Mouse (Mus musculus) hindbrain, embryonic 16.5 days (tissue): ENCODE results near the gene Tmem175. TPM values are rescaled to one million over a fixed set of nuclear protein-coding genes. Genes with fewer than 3 reads are reported as not detected.

Source experiments
- ATAC-seq: fragments of 200-750 bp; cut with Nextera tagmentation; 2 replicates; pipeline ENCODE4 v1.8.0; 2017; ENCODE audit warnings: moderate TSS enrichment, moderate library complexity
- H3K27ac ChIP-seq: fragments of 300-500 bp; sonication (generic); 2 replicates; pipeline ENCODE4 v1.5.1; 2014; ENCODE audit warnings: low read depth, mild to moderate bottlenecking, control low read depth, low read length, moderate library complexity
- H3K27me3 ChIP-seq: fragments of 300-500 bp; sonication (generic); replicated peaks from 2 replicates; pipeline ENCODE4 v1.6.1; 2014; ENCODE audit warnings: low read length; ENCODE audit not compliant: control insufficient read depth, insufficient read depth
- H3K36me3 ChIP-seq: fragments of 300-500 bp; sonication (generic); 2 replicates; pipeline ENCODE4 v1.6.1; 2014; ENCODE audit warnings: mild to moderate bottlenecking, low read length, moderate library complexity, mixed read lengths; ENCODE audit not compliant: control insufficient read depth, insufficient read depth
- H3K4me1 ChIP-seq: fragments of 300-500 bp; sonication (generic); 2 replicates; pipeline ENCODE4 v1.6.1; 2014; ENCODE audit warnings: low read depth, low read length; ENCODE audit not compliant: control insufficient read depth, insufficient read depth
- H3K4me2 ChIP-seq: fragments of 300-500 bp; sonication (generic); 2 replicates; pipeline ENCODE4 v1.6.1; 2014; ENCODE audit warnings: mild to moderate bottlenecking, low read length, control low read depth, moderate library complexity
- H3K4me3 ChIP-seq: fragments of 300-500 bp; sonication (generic); 2 replicates; pipeline ENCODE4 v1.5.1; 2014; ENCODE audit warnings: mild to moderate bottlenecking, low read length, control low read depth, moderate library complexity
- H3K9ac ChIP-seq: fragments of 300-500 bp; sonication (generic); 2 replicates; pipeline ENCODE4 v1.6.1; 2014; ENCODE audit warnings: low read depth, mild to moderate bottlenecking, control low read depth, low read length, moderate library complexity
- H3K9me3 ChIP-seq: fragments of 300-500 bp; sonication (generic); 2 replicates; pipeline ENCODE4 v1.6.1; 2014; ENCODE audit warnings: mild to moderate bottlenecking, low read length, moderate library complexity; ENCODE audit not compliant: control insufficient read depth
- WGBS: fragments of 180-500 bp; shearing (Covaris S2); extraction: QIAGEN DNeasy Blood & Tissue Kit; methylation state at CpG from one replicate; pipeline ENCODE4 v1.1.7; 2014; 5-methylcytosine and 5-hydroxymethylcytosine counted together
- polyA plus RNA-seq: library from polyadenylated mRNA; unstranded; fragments of >200 nt; fragmentation: Nextera tagmentation; extraction: Ambion mirVana; gene quantifications from 2 replicates; pipeline ENCODE4 v1.2.1, GENCODE M21; 2015

The Tmem175 gene
- polyA plus RNA-seq, 1 experiment from 2014 or later, result 28.6 TPM

GRCm38 (mm10) chr5:108650341-108650740 lies 20.8 kb downstream of the Tmem175 start:
- Histone ChIP-seq H3K9me3 (no peaks in the 10 kb centered on the region), H3K4me2 (no peak overlapping the region), H3K4me3 (no peak overlapping the region), H3K9ac (no peak overlapping the region), H3K27me3 (no peaks in the 10 kb centered on the region), H3K27ac (no peak overlapping the region), H3K4me1 (no peaks in the 10 kb centered on the region), H3K36me3 (peaks cover 51% of the 10 kb centered on the region)
- no peak for ATAC-seq
- WGBS, result 89% methylated on average over 7 of the region's 7 CpGs

DNA sequence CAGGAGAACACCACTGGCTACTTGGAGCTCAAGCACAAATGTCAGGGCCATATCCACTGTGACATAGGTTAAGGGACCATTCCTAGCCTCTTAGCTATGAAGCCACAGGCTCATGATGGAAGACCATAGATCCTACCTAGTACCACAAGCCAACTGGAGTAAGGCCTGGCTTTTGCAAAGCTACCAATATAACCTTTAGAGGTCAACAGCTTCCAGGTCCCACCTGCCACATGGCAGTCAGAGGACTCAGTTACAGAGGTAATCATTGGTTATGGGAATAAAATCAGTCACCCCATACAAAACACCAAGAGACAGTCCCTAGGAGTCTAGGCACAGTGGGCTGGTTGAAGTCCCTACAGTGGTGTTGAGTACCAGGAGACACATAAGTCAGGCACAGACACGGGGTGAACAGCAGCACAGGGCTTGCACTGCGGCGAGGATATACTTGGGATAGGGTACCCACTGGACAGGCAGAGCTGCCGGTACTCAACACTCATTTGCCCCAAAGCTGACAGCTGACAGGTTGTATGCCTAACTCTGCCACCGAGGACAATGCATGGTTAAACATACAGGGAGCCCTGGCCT lies 21.7 kb downstream of the Tmem175 start:
- no peak overlapping the region for H3K4me2 ChIP-seq
- H3K4me3 ChIP-seq, result no peak overlapping the region
- no peak overlapping the region for H3K27ac ChIP-seq
- WGBS, result 78% methylated on average over 5 of the region's 5 CpGs
- peaks cover 59% of the 10 kb centered on the region for H3K36me3 ChIP-seq
- no peak overlapping the region for H3K9ac ChIP-seq
- no peaks in the 10 kb centered on the region for H3K9me3 ChIP-seq
- ATAC-seq, result peak; percentile 3; the same call in 1 of the 2 replicates
- H3K27me3 ChIP-seq, result no peaks in the 10 kb centered on the region
- no peaks in the 10 kb centered on the region for H3K4me1 ChIP-seq

DNA sequence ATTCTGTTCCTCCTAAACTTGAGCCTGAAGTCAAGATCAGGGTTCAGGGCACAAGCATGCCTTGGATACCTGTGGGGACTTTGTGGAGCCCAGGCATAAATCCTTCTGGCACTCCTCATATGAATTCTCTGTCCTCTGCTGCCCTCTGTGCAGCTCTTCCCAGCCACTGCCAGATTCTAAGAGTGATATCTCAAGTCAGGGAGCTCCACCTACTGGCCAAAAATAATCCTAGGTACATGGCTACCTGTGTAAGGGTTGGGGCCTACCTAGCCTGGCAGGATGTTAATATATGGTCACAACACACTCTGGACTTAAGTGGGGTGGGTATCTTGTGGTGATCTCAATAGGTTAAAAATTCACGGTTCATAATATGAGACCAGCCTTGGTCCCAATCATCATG lies 22.3 kb downstream of the Tmem175 start:
- Histone ChIP-seq H3K4me2 (no peak overlapping the region), H3K4me3 (no peak overlapping the region), H3K9ac (no peak overlapping the region), H3K36me3 (peaks cover 63% of the 10 kb centered on the region), H3K4me1 (no peaks in the 10 kb centered on the region), H3K9me3 (no peaks in the 10 kb centered on the region), H3K27me3 (no peaks in the 10 kb centered on the region), H3K27ac (no peak overlapping the region)
- 81% methylated on average over 1 of the region's 1 CpGs for WGBS
- ATAC-seq, result peak; percentile 76

- Histone ChIP-seq H3K4me2 (no peak overlapping the region), H3K9ac (no peak overlapping the region), H3K27me3 (no peaks in the 10 kb centered on the region), H3K4me1 (no peaks in the 10 kb centered on the region), H3K27ac (no peak overlapping the region), H3K36me3 (peaks cover 62% of the 10 kb centered on the region), H3K9me3 (no peaks in the 10 kb centered on the region), H3K4me3 (no peak overlapping the region)
- no peak for ATAC-seq
- 91% methylated on average over 6 of the region's 6 CpGs for WGBS
Observed at GRCm38 (mm10) chr5:108653341-108653740, 23.8 kb downstream of the Tmem175 start.

DNA sequence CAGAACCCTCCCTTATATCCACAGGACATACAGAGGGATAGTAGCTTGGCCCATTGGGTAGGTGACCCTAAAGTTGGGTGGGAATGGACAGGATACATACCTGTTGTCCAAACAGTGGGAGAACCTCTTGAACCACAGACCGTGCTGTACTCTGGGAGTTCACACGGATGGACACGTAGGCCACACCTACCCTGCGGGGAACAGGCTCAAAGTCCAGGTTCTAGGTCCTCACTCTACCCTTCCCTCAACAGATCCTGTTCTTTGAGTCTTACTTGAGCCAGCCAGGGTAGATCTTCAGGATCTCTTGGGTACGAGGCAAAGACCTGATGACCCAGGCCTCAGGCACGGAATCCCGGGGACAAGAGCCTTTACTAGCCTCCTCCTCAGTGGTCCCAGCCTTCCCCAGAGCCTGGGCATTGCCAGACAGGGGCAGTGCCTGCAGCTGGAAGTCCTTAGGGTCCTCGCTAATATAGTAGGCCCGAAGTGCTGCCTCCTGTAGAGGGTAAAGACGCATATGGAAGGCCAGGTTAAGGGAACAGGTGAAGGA lies 24.9 kb downstream of the Tmem175 start:
- ATAC-seq, result no peak
- Histone ChIP-seq H3K4me2 (no peak overlapping the region), H3K9me3 (no peaks in the 10 kb centered on the region), H3K36me3 (peaks cover 52% of the 10 kb centered on the region), H3K4me3 (no peak overlapping the region), H3K27ac (no peak overlapping the region), H3K9ac (no peak overlapping the region), H3K27me3 (no peaks in the 10 kb centered on the region), H3K4me1 (peaks cover 10% of the 10 kb centered on the region)
- 95% methylated on average over 10 of the region's 10 CpGs for WGBS

- Histone ChIP-seq H3K4me1 (peaks cover 17% of the 10 kb centered on the region), H3K27ac (no peak overlapping the region), H3K36me3 (peaks cover 46% of the 10 kb centered on the region), H3K4me3 (no peak overlapping the region), H3K9ac (no peak overlapping the region), H3K4me2 (no peak overlapping the region), H3K27me3 (no peaks in the 10 kb centered on the region), H3K9me3 (no peaks in the 10 kb centered on the region)
- 96% methylated on average over 9 of the region's 9 CpGs for WGBS
- no peak for ATAC-seq
Observed at GRCm38 (mm10) chr5:108655381-108655780, 25.8 kb downstream of the Tmem175 start.

- Histone ChIP-seq H3K4me3 (no peak overlapping the region), H3K27me3 (no peaks in the 10 kb centered on the region), H3K27ac (no peak overlapping the region), H3K9ac (no peak overlapping the region), H3K36me3 (peaks cover 46% of the 10 kb centered on the region), H3K9me3 (no peaks in the 10 kb centered on the region), H3K4me2 (no peak overlapping the region), H3K4me1 (peaks cover 17% of the 10 kb centered on the region)
- WGBS, result 88% methylated on average over 15 of the region's 15 CpGs
- no peak for ATAC-seq
Observed at GRCm38 (mm10) chr5:108655891-108656650, 26.5 kb downstream of the Tmem175 start.

DNA sequence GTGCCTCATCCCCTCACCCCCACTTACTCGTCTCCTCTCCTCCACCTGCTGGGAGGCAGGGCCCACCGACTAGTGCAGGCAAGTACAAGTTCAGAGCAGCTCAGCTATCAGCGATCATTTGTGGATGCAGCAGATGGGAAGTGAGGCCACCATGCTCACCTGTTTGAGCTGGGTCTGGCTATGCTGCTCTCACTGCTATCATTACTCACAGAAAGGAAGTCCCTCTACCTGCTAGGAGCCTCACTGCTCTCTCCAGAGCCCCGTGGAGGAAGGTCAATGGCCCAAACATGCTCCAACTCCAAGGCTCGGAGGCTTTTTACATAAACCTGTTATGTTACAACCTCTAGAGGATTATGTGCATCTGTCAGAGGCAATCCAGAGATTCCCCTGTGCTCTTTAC lies 27.8 kb downstream of the Tmem175 start:
- no peak overlapping the region for H3K9ac ChIP-seq
- 65% methylated on average over 5 of the region's 5 CpGs for WGBS
- no peak for ATAC-seq
- H3K4me3 ChIP-seq, result no peak overlapping the region
- no peaks in the 10 kb centered on the region for H3K9me3 ChIP-seq
- peaks cover 37% of the 10 kb centered on the region for H3K36me3 ChIP-seq
- H3K4me1 ChIP-seq, result peaks cover 17% of the 10 kb centered on the region
- H3K27ac ChIP-seq, result no peak overlapping the region
- no peaks in the 10 kb centered on the region for H3K27me3 ChIP-seq
- no peak overlapping the region for H3K4me2 ChIP-seq

GRCm38 (mm10) chr5:108658611-108659010 lies 29.0 kb downstream of the Tmem175 start:
- Histone ChIP-seq H3K4me1 (peaks cover 17% of the 10 kb centered on the region), H3K27me3 (no peaks in the 10 kb centered on the region), H3K27ac (no peak overlapping the region), H3K9me3 (no peaks in the 10 kb centered on the region), H3K4me3 (no peak overlapping the region), H3K9ac (peak overlapping the region; percentile 4; the same call in 1 of the 2 replicates), H3K36me3 (peaks cover 29% of the 10 kb centered on the region), H3K4me2 (no peak overlapping the region)
- 46% methylated on average over 1 of the region's 1 CpGs for WGBS
- ATAC-seq, result no peak
